Mouse (Mus musculus) ES-E14 (cell line): ENCODE measurements around the gene Susd4. TPM values are rescaled to one million over a fixed set of nuclear protein-coding genes. Genes with fewer than 3 reads are reported as not detected.
A peak's percentile ranks its signal among the peaks of the same experiment; 100 is the strongest.

Source experiments
- DNase-seq: peaks from one replicate; pipeline ENCODE4 v3.0.0-alpha.2; 2013; ENCODE audit warnings: low read depth, low spot score
- H3K27ac ChIP-seq: 2 replicates; pipeline ENCODE4 v1.5.1; 2012; ENCODE audit warnings: low read depth, mild to moderate bottlenecking, low read length, moderate library complexity, mixed read lengths; ENCODE audit not compliant: poor library complexity, insufficient read depth, severe bottlenecking
- H3K36me3 ChIP-seq: 2 replicates; pipeline ENCODE4 v1.6.1; 2012; ENCODE audit warnings: mild to moderate bottlenecking, low read length, moderate library complexity, mixed read lengths; ENCODE audit not compliant: control insufficient read depth, poor library complexity, insufficient read depth, severe bottlenecking
- H3K4me1 ChIP-seq, 2 experiments: fragments of 150-350 bp in 1 of 2; sonication (generic) in 1 of 2; 2 replicates each; pipeline ENCODE4 v1.6.1; 2012; ENCODE audit warnings: low read length in 2 of 2, mild to moderate bottlenecking in 1 of 2, mixed read lengths in 1 of 2; ENCODE audit not compliant: control insufficient read depth in 2 of 2, insufficient read depth in 2 of 2, poor library complexity in 1 of 2
- H3K4me3 ChIP-seq, 2 experiments: fragments of 150-350 bp in 1 of 2; sonication (generic) in 1 of 2; 2 replicates each; pipeline ENCODE4 v1.5.1; 2012; ENCODE audit warnings: low read length in 2 of 2, low read depth in 1 of 2, mild to moderate bottlenecking in 1 of 2, mixed read lengths in 1 of 2; ENCODE audit not compliant: insufficient read depth in 1 of 2, poor library complexity in 1 of 2, severe bottlenecking in 1 of 2
- H3K9ac ChIP-seq: 2 replicates; pipeline ENCODE4 v1.6.1; 2012; ENCODE audit warnings: low read depth, mild to moderate bottlenecking, low read length, mixed read lengths; ENCODE audit not compliant: poor library complexity, insufficient read depth, severe bottlenecking
- H3K9me3 ChIP-seq: fragments of 150-350 bp; sonication (generic); 2 replicates; pipeline ENCODE4 v1.6.1; 2012; ENCODE audit warnings: low read depth, mild to moderate bottlenecking, low read length; ENCODE audit not compliant: control insufficient read depth, insufficient read depth
- CHD2 ChIP-seq: IDR thresholded peaks from 2 replicates; pipeline ENCODE4 v1.6.1; 2014; ENCODE audit warnings: mild to moderate bottlenecking, low read depth, low read length, inconsistent platforms
- HCFC1 ChIP-seq: IDR thresholded peaks from 2 replicates; pipeline ENCODE4 v1.6.1; 2012; ENCODE audit warnings: low read length, inconsistent platforms, borderline replicate concordance; ENCODE audit not compliant: insufficient read depth
- MAFK ChIP-seq: IDR thresholded peaks from 2 replicates; pipeline ENCODE4 v1.6.1; 2014; ENCODE audit warnings: mild to moderate bottlenecking, low read depth, low read length, inconsistent platforms; ENCODE audit not compliant: insufficient read depth
- ZC3H11A ChIP-seq: IDR thresholded peaks from 2 replicates; pipeline ENCODE4 v1.6.1; 2012; ENCODE audit warnings: low read depth, mild to moderate bottlenecking, inconsistent platforms, low read length, borderline replicate concordance
- ZNF384 ChIP-seq: IDR thresholded peaks from 2 replicates; pipeline ENCODE4 v1.6.1; 2012; ENCODE audit warnings: low read depth, low read length, inconsistent platforms
- in situ Hi-C, 2 experiments: fragments of 600-800 bp; cut with MboI; formaldehyde crosslinking; loops; one replicate each; pipeline ENCODE4 v1.15.1; 2025; ENCODE audit warnings: low sequenced_read_pairs in 2 of 2, inconsistent platforms in 1 of 2; ENCODE audit not compliant: unreplicated experiment in 2 of 2
- total RNA-seq: library from RNA; depleted of rRNA; stranded (reverse); fragments of 300-350 nt; gene quantifications from 2 replicates; pipeline ENCODE4 v1.2.3, GENCODE M21; 2012

Susd4 gene
- total RNA-seq, 1 experiment = 4.1 TPM

DNA sequence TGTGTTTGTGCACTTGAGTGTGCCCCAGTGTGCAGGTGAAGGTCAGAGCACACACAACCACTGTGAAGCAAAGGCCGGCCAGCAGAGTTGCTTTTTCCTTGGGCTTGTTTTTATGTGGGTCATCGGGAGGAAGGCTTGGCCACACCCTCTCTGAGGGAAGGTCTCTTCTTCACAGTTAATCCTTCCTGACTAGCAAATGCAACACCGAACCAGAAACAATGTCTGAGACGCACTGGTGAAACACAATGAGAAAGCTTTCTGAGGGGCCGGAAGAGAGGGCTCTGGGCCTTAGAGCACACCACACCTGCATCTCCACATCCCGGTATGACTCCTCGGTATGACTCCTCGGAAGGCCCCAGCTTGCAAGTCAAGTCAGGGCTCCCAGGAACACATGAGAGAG, 12.4 kb upstream of the Susd4 start:
- Histone ChIP-seq H3K4me3 (no peak overlapping the region), H3K27ac (no peak overlapping the region), H3K9me3 (no peaks in the 10 kb centered on the region), H3K9ac (no peak overlapping the region), H3K4me1 (peaks cover 0 to 3% of the 10 kb centered on the region in 2 experiments; a peak in 1 of 4 replicates), H3K36me3 (no peaks in the 10 kb centered on the region)
- no peak for TF ChIP-seq CHD2
- no peak for TF ChIP-seq HCFC1
- TF ChIP-seq ZC3H11A = no peak
- no peak for TF ChIP-seq MAFK
- no peak for TF ChIP-seq ZNF384
- DNase-seq = no peak
- in situ Hi-C loops = no loop called here

DNA sequence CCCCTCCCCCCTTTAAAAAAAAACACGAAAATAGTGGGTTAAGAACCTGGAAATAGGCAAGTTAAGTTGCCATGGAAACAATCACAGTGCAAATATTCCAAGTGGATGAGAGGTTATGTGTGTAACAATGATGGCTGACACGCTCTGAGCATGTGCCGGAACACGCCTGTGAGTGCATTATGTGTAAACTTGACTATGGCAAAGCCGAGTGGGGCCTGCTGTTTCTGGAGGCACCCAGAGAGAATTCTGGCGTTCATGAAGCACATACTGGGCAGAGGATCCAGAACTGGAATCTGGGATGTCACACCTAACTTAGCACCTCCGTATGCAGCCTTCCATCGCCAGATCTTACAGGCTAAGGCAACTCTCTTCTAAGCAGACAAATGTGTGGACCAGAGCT, 10.0 kb upstream of the Susd4 start:
- Histone ChIP-seq H3K9ac (no peak overlapping the region), H3K27ac (no peak overlapping the region), H3K36me3 (no peaks in the 10 kb centered on the region), H3K4me1 (no peaks in the 10 kb centered on the region), H3K9me3 (no peaks in the 10 kb centered on the region), H3K4me3 (no peak overlapping the region)
- TF ChIP-seq ZNF384 (no peak), MAFK (no peak), CHD2 (no peak), HCFC1 (no peak), ZC3H11A (no peak)
- in situ Hi-C loops = no loop called here
- DNase-seq = no peak

DNA sequence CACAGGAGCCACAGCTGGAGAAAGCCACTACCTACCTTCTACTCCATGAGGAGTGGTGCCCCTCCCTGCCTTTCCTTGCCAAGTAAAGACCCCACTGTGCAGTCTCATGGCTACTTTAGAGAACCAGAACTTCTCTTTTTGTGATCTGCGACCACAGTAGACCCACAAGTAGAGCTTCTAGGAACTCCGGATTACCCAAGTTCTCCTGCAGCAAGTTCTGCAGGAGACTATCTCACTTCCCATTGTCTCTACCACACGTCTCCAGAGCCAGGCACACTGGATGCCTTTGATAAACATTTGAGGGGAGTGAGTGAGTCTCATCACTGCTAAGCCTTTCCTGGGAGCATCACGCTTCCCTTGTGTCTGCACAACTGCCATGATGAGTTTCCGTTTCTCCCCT, 8.8 kb upstream of the Susd4 start:
- TF ChIP-seq ZC3H11A = no peak
- no peak for TF ChIP-seq CHD2
- TF ChIP-seq MAFK = no peak
- TF ChIP-seq ZNF384 = no peak
- TF ChIP-seq HCFC1 = no peak
- Histone ChIP-seq H3K36me3 (no peaks in the 10 kb centered on the region), H3K27ac (no peak overlapping the region), H3K9ac (no peak overlapping the region), H3K4me1 (no peaks in the 10 kb centered on the region), H3K4me3 (no peak overlapping the region), H3K9me3 (no peaks in the 10 kb centered on the region)
- in situ Hi-C loops = no loop called here
- DNase-seq = no peak

DNA sequence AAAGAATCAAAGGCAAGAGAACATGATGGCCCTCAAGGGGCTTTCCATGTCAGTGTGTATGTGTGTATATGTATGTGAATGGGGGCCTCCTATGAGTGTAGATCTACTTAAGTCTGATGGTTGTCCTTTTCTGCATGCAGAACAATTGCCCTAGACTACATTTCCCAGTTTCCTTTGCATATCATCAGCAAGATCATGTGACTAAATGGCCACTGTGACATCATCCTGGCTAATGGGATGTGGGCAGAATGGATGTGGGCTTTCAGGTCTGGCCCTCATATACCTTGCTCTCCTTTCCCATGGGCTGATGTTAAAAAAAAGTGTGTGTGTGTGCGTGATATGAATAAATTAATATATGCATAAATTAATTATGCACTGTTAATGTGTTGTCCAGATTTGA, 4.9 kb upstream of the Susd4 start:
- no peak for DNase-seq

DNA sequence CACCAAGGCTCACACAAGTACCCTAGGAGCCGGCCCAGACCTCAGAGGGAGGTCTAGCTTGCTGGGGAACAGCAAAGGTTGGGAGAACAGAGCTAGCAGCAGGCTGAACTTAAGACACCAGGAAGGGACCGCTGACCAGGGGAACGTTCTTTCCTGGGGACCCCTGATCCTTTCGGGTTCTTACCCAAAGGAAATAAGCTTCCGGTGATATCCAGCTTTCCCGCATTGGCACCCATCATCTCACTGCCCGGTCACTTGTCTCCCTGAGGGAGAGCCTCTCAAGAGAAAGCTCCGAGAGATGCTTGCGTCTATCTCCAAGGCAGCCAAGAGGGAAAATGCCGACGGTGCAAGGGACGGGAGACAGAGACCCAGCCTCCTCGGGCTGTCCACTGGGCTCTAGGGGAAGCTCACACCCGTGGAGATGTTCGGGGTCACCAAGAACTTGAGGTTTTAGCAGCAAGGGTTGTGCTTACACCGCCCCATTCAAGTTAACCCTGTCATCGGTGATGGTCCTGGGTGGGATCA, 407 bp upstream of the Susd4 start:
- H3K27ac ChIP-seq = no peak overlapping the region
- peak overlapping the region; percentile 38; the same call in 1 of the 2 replicates for H3K9ac ChIP-seq
- in situ Hi-C loops = no loop called here
- DNase-seq = no peak
- peak overlapping the region; percentile 67 to 90 for H3K4me3 ChIP-seq
- no peaks in the 10 kb centered on the region for H3K9me3 ChIP-seq
- TF ChIP-seq HCFC1 = no peak
- no peak for TF ChIP-seq CHD2
- no peak for TF ChIP-seq MAFK
- TF ChIP-seq ZC3H11A = no peak
- no peak for TF ChIP-seq ZNF384
- H3K36me3 ChIP-seq = no peaks in the 10 kb centered on the region
- peaks cover 0 to 9% of the 10 kb centered on the region in 2 experiments; a peak in 1 of 4 replicates for H3K4me1 ChIP-seq

More for the DNA sequence above, 4.9 kb upstream of the Susd4 start:
- TF ChIP-seq CHD2 = no peak
- peak; percentile 66; the same call in 1 of the 2 replicates for TF ChIP-seq HCFC1
- TF ChIP-seq ZNF384 = no peak
- TF ChIP-seq ZC3H11A = no peak
- no peak for TF ChIP-seq MAFK
- Histone ChIP-seq H3K36me3 (no peaks in the 10 kb centered on the region), H3K4me3 (no peak overlapping the region), H3K4me1 (peaks cover 0 to 2% of the 10 kb centered on the region in 2 experiments; a peak in 1 of 4 replicates), H3K9ac (no peak overlapping the region), H3K27ac (no peak overlapping the region), H3K9me3 (no peaks in the 10 kb centered on the region)
- in situ Hi-C loops = no loop called here
